Mouse (Mus musculus) midbrain, embryonic 11.5 days (tissue): ENCODE measurements around the gene Golt1b. TPM values are rescaled to one million over a fixed set of nuclear protein-coding genes. Genes with fewer than 3 reads are reported as not detected.
A peak's percentile ranks its signal among the peaks of the same experiment; 100 is the strongest.

Source experiments
- ATAC-seq: fragments of 200-750 bp; cut with Nextera tagmentation; 2 replicates; pipeline ENCODE4 v1.8.0; 2017; ENCODE audit warnings: moderate TSS enrichment, moderate library complexity; ENCODE audit not compliant: low FRiP score
- DNase-seq: peaks from one replicate; pipeline ENCODE4 v3.0.0; 2015; ENCODE audit warnings: low spot score; ENCODE audit errors: missing footprints
- H3K27ac ChIP-seq: fragments of 300-500 bp; sonication (generic); 2 replicates; pipeline ENCODE4 v1.5.1; 2014; ENCODE audit warnings: low read depth, low read length
- H3K27me3 ChIP-seq: fragments of 300-500 bp; sonication (generic); 2 replicates; pipeline ENCODE4 v1.6.1; 2014; ENCODE audit warnings: mild to moderate bottlenecking, low read length, moderate library complexity, mixed read lengths; ENCODE audit not compliant: control insufficient read depth, insufficient read depth
- H3K36me3 ChIP-seq: fragments of 300-500 bp; sonication (generic); 2 replicates; pipeline ENCODE4 v1.6.1; 2014; ENCODE audit warnings: mild to moderate bottlenecking, low read length, moderate library complexity, mixed read lengths; ENCODE audit not compliant: control insufficient read depth, insufficient read depth
- H3K4me1 ChIP-seq: fragments of 300-500 bp; sonication (generic); 2 replicates; pipeline ENCODE4 v1.6.1; 2014; ENCODE audit warnings: low read length; ENCODE audit not compliant: control insufficient read depth, insufficient read depth
- H3K4me2 ChIP-seq: fragments of 300-500 bp; sonication (generic); 2 replicates; pipeline ENCODE4 v1.6.1; 2014; ENCODE audit warnings: mild to moderate bottlenecking, moderate library complexity
- H3K4me3 ChIP-seq: fragments of 300-500 bp; sonication (generic); 2 replicates; pipeline ENCODE4 v1.5.1; 2014; ENCODE audit warnings: low read depth, low read length
- H3K9ac ChIP-seq: fragments of 300-500 bp; sonication (generic); 2 replicates; pipeline ENCODE4 v1.6.1; 2014; ENCODE audit warnings: low read length
- H3K9me3 ChIP-seq: fragments of 300-500 bp; sonication (generic); 2 replicates; pipeline ENCODE4 v1.6.1; 2016; ENCODE audit warnings: low read length; ENCODE audit not compliant: control insufficient read depth
- WGBS: fragments of 180-500 bp; shearing (Covaris S2); extraction: QIAGEN DNeasy Blood & Tissue Kit; methylation state at CpG from one replicate; pipeline ENCODE4 v1.1.7; 2014; 5-methylcytosine and 5-hydroxymethylcytosine counted together
- polyA plus RNA-seq: library from polyadenylated mRNA; unstranded; fragments of >200 nt; fragmentation: Nextera tagmentation; extraction: Ambion mirVana; gene quantifications from 2 replicates; pipeline ENCODE4 v1.2.1, GENCODE M21; 2014

The Golt1b gene
- polyA plus RNA-seq, 1 experiment from 2014 or later: 114 TPM

DNA sequence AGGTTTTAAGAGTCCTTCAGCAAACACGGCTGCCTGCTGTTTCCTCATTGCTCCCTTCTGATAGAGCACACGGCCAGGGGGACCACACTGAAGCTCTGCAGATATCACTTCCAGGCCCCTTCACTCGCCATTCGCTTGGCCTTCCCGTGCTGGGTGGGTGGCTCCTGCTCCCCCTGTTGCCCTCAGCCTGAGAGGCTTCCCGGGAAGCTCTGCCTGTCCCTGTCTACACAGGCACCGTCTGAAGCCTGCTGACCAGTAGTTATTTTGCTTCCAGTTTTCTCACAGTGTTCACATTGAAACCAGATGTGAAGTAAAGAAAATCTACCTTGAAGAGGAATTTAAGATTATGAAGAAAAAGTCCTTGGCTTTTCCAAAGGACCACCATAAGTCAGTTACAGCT, 29.9 kb upstream of the Golt1b start:
- H3K4me3 ChIP-seq: no peak overlapping the region
- 79% methylated on average over 7 of the region's 7 CpGs for WGBS
- H3K27me3 ChIP-seq: no peaks in the 10 kb centered on the region
- no peak overlapping the region for H3K27ac ChIP-seq
- DNase-seq (peak; percentile 54), ATAC-seq (no peak)
- no peak overlapping the region for H3K4me2 ChIP-seq
- no peak overlapping the region for H3K9ac ChIP-seq
- no peaks in the 10 kb centered on the region for H3K4me1 ChIP-seq
- no peaks in the 10 kb centered on the region for H3K9me3 ChIP-seq
- H3K36me3 ChIP-seq: peaks cover 8% of the 10 kb centered on the region; the same call in 1 of the 2 replicates

DNA sequence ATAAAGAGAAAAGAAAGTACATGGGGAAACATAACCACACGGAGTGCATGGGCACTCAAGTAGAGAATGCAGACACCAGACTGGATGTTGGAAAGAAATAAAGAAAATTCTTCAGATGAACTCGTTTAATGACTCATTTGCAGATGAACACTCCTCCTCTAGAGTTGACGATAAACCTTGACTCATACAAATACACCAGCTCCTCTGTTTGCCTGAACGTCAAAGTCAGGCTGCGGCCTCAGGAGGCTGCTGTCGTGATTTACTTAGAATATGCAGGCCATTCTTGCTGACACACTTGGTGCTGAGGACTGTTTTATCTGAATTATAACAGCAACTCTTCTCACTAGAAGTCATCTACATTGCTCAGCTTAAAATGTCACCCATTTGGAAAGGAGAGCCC, 25.0 kb upstream of the Golt1b start:
- Histone ChIP-seq H3K4me1 (no peaks in the 10 kb centered on the region), H3K27ac (no peak overlapping the region), H3K9ac (no peak overlapping the region), H3K4me3 (no peak overlapping the region), H3K4me2 (no peak overlapping the region), H3K36me3 (peaks cover 4% of the 10 kb centered on the region; the same call in 1 of the 2 replicates), H3K27me3 (no peaks in the 10 kb centered on the region), H3K9me3 (no peaks in the 10 kb centered on the region)
- ATAC-seq: no peak
- 93% methylated on average over 6 of the region's 6 CpGs for WGBS
- DNase-seq: no peak

DNA sequence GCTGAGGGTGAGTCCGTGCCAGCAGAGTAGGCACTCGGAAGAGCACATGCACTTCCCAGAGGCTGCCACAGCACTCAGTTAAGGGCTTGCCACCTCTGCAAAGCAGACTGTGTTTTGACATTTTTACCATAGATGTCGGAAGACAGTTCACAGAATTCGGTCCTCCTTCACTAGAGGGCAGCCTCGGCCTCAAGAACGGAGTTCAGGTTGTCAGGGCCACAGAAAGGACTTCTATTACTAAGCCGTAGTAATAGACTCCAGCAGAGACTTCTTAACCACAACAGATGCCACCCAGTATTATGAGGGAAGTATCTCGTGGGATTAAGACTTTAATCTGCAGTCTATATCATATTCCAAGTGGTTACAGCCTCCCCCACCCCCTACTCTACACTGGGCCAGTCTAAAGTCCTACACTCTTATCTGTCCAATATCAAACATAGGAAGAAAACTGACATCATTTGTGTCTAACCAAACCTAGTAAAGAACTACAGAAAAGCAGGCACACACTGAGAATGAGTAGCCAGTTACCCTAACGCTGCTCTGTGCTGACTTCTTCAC, 23.9 kb upstream of the Golt1b start:
- peak; percentile 40; the same call in 1 of the 2 replicates for ATAC-seq
- no peak overlapping the region for H3K4me3 ChIP-seq
- DNase-seq: peak; percentile 53

DNA sequence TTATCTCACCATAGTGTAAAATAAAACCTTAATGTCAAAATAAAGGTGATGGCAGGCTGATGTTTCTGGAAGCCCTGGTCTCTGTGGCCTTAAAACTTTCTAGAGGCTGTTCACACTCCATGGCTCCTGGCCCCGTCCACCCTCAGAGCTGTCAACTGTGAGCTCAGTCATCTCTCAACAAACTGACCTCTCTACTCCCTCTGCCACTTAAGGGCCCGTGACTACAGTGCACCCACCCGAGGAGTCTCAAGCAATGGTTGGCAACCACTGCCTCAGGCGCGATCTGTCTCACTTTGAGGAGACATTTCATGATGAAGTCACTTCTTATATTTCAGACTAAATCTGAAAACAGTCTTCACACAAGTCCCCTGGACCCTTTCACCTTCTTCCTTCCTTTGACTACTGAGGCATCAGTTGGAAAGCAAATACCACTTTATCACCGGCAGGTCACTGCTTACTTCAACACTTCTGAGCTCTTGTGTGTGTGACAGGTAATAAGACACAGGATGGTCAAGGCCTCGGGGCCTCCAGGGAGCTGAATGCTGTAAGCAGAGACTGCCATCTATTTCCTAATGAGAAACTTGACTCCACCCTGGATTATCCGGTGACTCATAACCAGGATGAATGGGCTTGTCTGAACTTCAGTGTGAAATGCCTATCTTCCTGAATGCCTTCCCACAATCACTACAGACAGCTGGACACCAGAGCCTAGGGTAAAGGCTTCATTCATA, 21.1 kb upstream of the Golt1b start:
- Histone ChIP-seq H3K4me2 (no peak overlapping the region), H3K4me1 (no peaks in the 10 kb centered on the region), H3K36me3 (no peaks in the 10 kb centered on the region; the same call in 1 of the 2 replicates), H3K9ac (no peak overlapping the region), H3K27ac (no peak overlapping the region), H3K27me3 (no peaks in the 10 kb centered on the region), H3K9me3 (no peaks in the 10 kb centered on the region), H3K4me3 (no peak overlapping the region)
- no peak for DNase-seq
- 93% methylated on average over 8 of the region's 8 CpGs for WGBS
- ATAC-seq: no peak

More for the DNA sequence above, 23.9 kb upstream of the Golt1b start:
- Histone ChIP-seq H3K36me3 (peaks cover 2% of the 10 kb centered on the region; the same call in 1 of the 2 replicates), H3K4me1 (no peaks in the 10 kb centered on the region), H3K9me3 (no peaks in the 10 kb centered on the region), H3K9ac (no peak overlapping the region), H3K27ac (no peak overlapping the region), H3K27me3 (no peaks in the 10 kb centered on the region), H3K4me2 (no peak overlapping the region)
- WGBS: 80% methylated on average over 9 of the region's 9 CpGs

DNA sequence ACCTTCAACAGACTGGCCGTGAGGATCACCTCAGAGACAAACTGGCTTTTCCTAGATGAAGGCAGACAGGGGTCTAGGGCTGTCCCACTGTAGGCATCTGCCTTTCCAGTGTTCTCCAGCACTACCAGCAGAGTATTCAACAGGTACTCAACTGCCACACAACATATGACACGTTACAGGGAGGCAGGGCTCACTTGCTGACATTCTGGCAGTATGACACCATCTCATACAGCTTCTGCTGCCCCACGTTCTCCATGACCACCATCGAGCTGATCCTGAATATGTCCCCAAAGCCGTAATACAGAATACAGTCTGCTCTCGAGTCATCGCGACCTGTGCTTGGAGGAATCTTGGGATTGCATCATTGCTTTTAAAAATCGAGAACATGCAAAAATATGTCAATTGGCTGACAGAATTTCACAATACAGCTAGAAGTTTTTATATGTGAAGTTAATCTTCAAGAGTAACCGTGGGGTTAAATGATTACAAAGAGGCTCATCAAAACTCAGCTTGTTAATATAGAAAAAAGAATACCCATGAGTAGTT, 20.5 kb upstream of the Golt1b start:
- no peak overlapping the region for H3K4me3 ChIP-seq
- H3K9me3 ChIP-seq: no peaks in the 10 kb centered on the region
- whole genome bisulfite sequencing: 95% methylated on average over 10 of the region's 10 CpGs
- H3K4me1 ChIP-seq: no peaks in the 10 kb centered on the region
- no peak overlapping the region for H3K27ac ChIP-seq
- DNase-seq (peak; percentile 53), ATAC-seq (no peak)
- H3K27me3 ChIP-seq: no peaks in the 10 kb centered on the region
- H3K9ac ChIP-seq: no peak overlapping the region
- H3K4me2 ChIP-seq: no peak overlapping the region
- H3K36me3 ChIP-seq: peaks cover under 1% of the 10 kb centered on the region; the same call in 1 of the 2 replicates

DNA sequence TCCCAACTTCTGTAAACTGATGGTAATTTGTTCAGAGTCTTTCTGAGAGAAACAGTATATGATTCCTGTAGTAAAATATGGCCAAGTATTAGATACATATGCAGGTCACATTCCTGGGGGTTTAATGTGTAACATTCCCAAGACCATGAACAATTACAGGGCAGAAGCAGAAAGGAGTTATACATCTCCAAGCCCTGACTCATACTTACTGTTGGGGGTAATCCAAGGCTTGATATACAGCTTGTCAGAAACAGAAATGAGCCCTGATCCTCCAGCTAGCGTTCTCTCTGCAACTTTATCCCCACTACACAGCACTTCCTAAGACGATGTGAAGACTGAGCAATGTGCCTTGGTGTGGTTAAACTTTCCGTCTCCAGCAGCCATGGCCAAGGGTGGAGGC, 19.5 kb upstream of the Golt1b start:
- H3K4me3 ChIP-seq: no peak overlapping the region
- peaks cover 4% of the 10 kb centered on the region; the same call in 1 of the 2 replicates for H3K36me3 ChIP-seq
- H3K27ac ChIP-seq: no peak overlapping the region
- H3K4me2 ChIP-seq: no peak overlapping the region
- DNase-seq (no peak), ATAC-seq (no peak)
- H3K9ac ChIP-seq: no peak overlapping the region
- 91% methylated on average over 3 of the region's 3 CpGs for WGBS
- no peaks in the 10 kb centered on the region for H3K4me1 ChIP-seq
- no peaks in the 10 kb centered on the region for H3K27me3 ChIP-seq
- H3K9me3 ChIP-seq: no peaks in the 10 kb centered on the region

DNA sequence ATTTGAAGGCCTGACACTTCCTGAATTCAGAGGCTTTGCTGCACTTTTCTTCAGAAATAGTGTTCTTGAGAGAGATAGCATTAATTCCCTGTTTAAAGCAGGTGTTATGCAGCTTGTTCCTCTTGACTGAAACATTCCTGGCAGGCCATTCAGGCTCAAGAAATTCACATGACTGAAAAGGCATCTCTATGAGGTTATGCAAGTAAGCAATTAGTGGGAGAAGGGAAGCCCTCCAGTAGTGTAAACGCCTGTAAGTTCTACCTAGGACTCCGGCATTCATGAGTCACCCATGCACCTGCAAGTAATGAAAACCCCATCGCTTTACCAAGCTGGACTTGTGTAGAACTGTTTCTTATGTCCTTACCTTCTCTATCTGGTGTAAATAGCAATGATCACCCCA, 17.5 kb upstream of the Golt1b start:
- peaks cover 4% of the 10 kb centered on the region; the same call in 1 of the 2 replicates for H3K36me3 ChIP-seq
- H3K4me2 ChIP-seq: no peak overlapping the region
- ATAC-seq (no peak), DNase-seq (no peak)
- no peaks in the 10 kb centered on the region for H3K9me3 ChIP-seq
- WGBS: 93% methylated on average over 3 of the region's 3 CpGs
- no peaks in the 10 kb centered on the region for H3K27me3 ChIP-seq
- no peak overlapping the region for H3K27ac ChIP-seq
- no peak overlapping the region for H3K9ac ChIP-seq
- H3K4me1 ChIP-seq: no peaks in the 10 kb centered on the region
- H3K4me3 ChIP-seq: no peak overlapping the region

DNA sequence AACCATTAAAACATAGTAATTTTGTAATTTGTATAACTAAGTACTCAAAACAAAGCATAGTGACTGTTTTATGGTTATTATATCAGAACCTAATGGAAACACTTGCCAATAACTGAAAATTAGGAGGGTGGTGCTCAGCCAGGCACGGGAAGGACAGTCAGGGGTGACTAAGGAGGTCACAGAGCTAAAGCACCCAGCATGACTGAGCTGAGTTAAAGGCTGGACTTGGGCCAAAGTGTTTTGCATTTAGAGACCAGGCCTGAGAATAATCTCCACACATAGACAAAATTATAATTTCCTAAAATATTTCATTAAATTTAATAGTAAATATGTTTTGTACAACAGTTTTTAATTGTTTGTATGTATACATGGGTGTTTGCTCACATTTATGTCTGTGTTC, 9.9 kb upstream of the Golt1b start:
- H3K9me3 ChIP-seq: no peaks in the 10 kb centered on the region
- no peak for ATAC-seq
- H3K27ac ChIP-seq: no peak overlapping the region
- 0 out of 2 replicates have a peak, but pooled peaks cover 2% of the 10 kb centered on the region for H3K36me3 ChIP-seq
- no peak for DNase-seq
- H3K27me3 ChIP-seq: no peaks in the 10 kb centered on the region; the same call in 1 of the 2 replicates
- no peak overlapping the region for H3K9ac ChIP-seq
- no peaks in the 10 kb centered on the region for H3K4me1 ChIP-seq
- 81% methylated on average over 1 of the region's 1 CpGs for WGBS
- H3K4me3 ChIP-seq: no peak overlapping the region
- no peak overlapping the region for H3K4me2 ChIP-seq
